Mouse (Mus musculus): Measurements from ENCODE around the gene Oosp2.
A peak's percentile ranks its signal among the peaks of the same experiment; 100 is the strongest.

Gene Oosp2

GRCm38 (mm10) chr19:11660459-11660858, at the start of gene Oosp2:
Gene Oosp2, minus strand, starts transcription at chr19:11660559.
- no peak for DNase-seq (ENCODE audit: low spot score)

GRCm38 (mm10) chr19:11698342-11698741, 38.0 kb upstream of the Oosp2 start:
- DNase-seq (ENCODE audit: low spot score), result no peak

DNA sequence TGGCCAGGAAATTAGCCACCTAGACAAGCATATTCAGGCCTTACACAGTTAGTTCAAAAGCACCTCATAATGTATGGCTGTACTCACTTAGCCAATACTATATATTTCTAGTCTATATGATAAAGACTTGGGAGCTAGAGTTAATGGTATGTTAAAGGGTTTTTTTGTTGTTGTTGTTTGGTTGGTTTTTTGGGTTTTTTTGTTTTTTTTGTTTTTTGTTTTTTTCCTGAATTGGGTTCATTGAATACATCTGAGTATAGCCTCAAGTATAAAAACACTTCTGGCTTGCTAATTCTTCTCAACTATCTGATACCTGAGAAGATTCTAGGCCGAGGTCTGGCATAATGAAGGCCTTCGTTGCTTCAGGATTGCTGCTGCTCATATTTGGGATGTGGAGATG, 36.4 kb upstream of the Oosp2 start, which contains the start of gene Oosp3:
Oosp3 (plus strand) TSS at position 301 of the 400 bp plus-strand sequence.
- no peak for DNase-seq (ENCODE audit: low spot score)

DNA sequence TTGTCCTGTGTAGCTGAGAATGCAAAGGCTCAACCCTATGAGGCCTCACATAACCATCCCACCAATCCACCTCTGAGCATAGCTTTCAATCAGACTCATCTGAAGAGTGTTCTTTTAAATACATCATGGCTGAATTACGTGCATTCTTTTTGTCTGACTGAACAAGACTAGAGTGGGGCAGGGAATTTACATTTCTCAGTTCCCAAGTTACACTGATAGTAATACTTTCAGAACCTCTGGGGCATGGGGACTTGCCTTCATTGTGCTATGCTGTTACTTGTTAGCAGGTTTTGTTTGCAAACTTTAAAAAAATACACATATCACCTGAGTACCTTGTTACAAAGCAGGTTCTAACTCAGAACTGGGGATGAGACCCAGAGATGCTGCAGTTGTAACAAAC, 31.1 kb upstream of the Oosp2 start:
- DNase-seq (ENCODE audit: low spot score), result no peak

DNA sequence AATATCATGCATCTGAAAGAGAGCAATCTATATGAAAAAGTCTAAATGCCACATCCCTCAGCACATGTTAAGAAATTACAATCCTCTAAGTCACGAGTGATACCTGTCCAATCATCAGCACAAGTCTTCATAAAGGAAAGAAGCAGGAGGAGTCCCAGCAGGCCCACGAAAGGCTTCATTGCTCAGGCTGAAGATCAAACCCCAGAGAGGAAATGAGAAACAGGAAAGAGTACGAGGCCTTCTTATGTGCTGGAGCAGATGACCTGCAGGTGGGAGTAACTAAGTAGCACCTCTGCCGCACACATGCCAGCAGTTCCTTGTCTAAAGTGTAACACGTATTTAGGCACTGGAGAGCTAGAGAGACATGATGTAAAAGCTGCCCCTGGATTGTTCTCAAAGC, 30.5 kb upstream of the Oosp2 start, which contains the start of gene Oosp1:
Oosp1 (minus strand) TSS at position 312 of the 400 bp plus-strand sequence.
- no peak for DNase-seq (ENCODE audit: low spot score)

GRCm38 (mm10) chr19:11661562-11661961, 1.2 kb upstream of the Oosp2 start:
- DNase-seq (ENCODE audit: low spot score), result no peak

DNA sequence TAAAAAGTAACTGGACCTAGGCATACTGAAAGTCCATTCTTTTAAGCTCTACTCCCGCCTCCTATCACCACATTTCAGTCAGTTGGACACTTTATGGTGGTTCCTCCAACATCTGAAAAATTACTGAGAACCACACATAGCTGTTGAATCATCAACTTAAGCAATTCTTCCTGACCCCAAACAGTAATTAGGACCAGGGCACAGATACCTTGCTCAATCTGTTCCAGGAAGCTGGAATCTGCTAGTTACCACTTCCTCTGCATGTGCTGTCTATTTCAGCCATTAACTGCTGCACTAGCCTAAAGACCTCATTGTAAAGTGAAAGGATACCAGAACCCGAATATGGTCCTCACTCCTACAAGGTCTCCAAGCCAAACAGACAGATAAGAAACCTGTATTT, 1.2 kb downstream of the Oosp2 start:
- no peak for DNase-seq (ENCODE audit: low spot score)

DNA sequence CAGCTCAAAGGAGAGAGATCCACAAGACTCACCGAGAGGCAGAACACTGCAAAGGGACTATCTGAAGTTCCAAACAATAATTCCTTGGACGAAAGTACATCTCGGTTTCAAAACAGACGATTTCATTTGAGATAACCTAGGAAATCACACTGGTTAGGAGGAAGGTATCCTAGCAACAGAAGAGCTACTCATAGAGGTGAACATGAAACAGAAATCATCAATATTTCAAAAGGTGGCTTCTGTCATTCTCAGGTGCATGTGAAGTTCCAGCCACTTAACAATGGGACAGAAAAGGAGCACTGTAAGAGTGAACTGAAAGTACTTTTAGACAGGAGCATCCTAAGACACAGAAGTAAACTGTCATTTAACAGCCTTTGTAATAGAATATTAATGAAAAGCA, 10.8 kb downstream of the Oosp2 start:
- no peak for DNase-seq (ENCODE audit: low spot score)

DNA sequence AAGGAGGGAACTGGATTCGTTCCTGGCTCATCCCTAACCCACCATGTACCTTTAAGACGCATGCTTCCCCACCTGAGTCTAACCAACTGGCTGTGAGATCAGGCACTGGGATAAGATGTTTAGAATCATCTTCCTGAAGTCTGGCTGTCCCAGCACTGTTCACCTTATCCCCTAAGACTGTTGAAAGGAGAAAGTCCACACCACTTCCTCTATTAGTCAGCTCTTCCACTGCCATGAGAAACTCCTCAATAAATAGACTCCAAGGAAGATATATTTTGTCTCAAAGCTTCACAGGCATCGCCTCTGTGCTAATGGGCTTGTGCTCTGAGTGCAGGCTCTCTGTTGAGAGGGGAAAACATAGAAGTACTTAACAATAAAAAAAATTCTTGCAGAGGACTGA, 14.2 kb downstream of the Oosp2 start:
- no peak for DNase-seq (ENCODE audit: low spot score)

DNA sequence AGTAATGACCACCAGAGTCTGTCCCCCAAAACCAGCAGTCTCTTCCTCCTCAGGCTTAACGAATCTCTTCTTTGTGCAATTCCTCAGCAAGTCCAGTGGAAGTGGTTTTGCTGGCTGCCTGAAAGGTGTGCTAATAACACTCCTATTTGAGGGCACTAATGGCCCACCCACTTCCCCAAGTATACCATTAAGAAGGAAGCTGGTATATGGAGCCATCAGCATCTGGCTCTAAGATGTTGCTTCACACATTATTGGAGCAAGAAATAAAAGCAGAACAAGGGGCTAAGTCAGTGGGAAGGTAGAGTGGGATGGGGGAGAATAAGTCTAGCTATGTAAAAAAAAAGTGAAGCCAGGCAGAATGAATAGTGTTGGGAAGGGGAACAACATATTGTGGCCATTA, 19.6 kb downstream of the Oosp2 start, which contains the start of gene Ms4a3:
Ms4a3 (minus strand) TSS at position 120 of the 400 bp plus-strand sequence.
- no peak for DNase-seq (ENCODE audit: low spot score)

- no peak for DNase-seq (ENCODE audit: low spot score)
These were observed 21.3 kb downstream of the Oosp2 start for GRCm38 (mm10) chr19:11639038-11639437.

DNA sequence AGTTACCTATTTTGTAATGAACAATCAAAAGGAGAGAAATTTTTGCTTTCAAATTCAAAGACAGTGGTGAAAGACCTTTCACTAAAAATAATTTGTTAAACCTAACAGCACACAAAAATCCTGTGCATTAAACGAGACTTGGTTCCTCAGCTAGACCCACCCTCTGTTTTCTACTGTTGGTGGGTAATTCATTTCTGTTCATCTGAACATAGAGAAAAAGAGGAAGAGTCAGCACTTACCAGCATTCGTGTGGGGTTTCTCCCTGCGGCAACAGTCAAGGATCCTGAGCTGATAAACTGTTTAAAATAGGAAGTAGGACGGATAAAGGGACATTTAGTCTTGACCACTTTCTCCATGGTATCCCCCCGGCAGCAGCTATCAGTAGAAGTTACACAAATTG, 24.8 kb downstream of the Oosp2 start:
- no peak for DNase-seq (ENCODE audit: low spot score)

DNA sequence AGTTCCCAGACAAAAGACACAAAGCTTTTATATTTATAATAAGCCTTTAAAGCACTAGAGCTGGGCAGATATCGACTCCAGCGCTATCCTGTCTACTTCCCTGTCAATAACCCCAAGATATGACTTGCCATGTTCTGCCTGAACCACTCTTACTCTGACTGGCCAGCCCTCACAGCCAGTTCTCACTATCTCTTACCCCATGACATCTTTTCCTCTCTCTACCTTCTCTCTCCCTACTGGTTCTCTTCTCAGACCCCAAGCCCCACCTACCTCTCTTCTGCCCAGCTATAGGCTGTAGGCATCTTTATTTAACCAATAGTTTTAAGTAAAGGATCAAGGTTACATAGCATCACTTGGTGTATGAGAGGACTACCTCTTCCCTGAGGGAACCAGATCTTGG, 26.0 kb downstream of the Oosp2 start:
- DNase-seq (ENCODE audit: low spot score), result no peak

DNA sequence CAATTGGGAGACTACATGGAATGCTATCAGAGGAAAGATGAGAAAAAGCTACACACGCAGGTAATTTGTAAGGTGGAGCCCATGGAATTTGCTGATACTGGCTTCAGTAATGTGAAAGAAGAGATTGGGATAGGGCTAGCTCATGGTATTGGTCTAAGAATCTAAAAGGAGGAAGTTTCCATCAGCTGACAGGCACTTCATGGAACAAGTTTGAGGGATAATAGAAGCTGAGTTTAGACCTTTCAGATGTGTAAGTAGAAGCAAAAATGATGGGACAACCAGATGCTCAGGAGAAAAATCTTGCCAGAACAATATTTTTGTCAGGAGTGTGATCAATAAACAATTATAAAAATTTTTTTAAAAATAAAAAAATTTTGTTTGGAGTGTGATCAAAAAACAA, 26.6 kb downstream of the Oosp2 start:
- DNase-seq (ENCODE audit: low spot score), result no peak

DNA sequence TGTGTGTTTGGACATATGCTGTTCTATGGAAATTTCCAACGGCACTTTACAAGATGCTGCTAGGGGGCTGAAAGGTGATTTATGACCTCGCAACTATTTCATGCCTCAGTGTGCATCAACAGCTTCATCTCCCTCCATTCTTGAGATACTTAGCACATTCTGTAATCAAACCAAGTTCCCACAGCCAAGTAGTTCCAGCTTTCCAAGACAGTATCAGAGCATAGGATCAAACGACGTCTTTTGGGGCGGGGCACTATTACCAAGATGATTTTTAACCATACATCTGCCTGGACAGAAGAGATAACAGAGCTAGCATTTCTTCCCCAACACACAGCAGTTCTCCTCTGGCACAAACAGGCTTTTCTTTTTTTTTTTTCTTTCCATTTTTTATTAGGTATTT, 35.1 kb downstream of the Oosp2 start:
- DNase-seq (ENCODE audit: low spot score), result no peak

DNA sequence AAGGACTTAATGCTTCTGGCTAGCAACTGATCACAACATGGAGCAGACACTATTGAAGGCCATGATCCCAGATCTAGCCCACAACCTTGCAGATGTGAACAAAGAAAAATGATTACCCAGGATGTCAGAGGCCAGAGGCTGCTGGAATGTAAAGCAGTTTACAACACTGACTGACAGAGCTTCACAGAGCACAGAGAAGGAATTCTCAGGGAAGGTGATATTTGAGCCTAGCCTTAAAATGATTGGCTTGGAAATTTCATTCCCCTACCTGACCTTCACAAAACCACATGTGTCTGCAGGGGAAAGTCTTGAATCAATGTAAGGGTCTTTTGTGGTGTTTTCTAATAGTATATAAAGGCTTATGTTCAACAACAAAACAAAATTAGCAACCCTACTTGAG, 35.6 kb downstream of the Oosp2 start:
- DNase-seq (ENCODE audit: low spot score), result no peak

GRCm38 (mm10) chr19:11623551-11623950, 36.8 kb downstream of the Oosp2 start, which contains the start of gene Ms4a2:
Gene Ms4a2, minus strand, starts transcription at chr19:11623719.
- no peak for DNase-seq (ENCODE audit: low spot score)

DNA sequence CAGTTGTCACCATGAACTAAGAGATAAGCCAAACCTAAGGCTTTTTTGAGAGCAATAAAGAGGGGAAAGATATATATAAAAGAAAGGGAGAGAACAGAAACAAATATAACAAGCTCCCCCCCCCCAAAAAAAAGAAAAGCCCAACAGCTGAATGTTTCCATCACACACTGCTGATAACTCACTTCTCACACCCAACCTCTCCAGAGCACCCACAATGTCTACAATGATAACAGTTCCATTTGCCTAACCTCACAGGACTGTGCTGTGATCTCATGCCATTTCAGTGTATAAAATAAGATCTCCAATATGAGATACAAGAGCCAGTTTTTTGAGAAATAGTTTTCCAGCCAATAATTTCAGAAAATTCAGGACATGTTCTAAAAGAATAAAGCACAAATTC, 42.4 kb downstream of the Oosp2 start:
- DNase-seq (ENCODE audit: low spot score), result no peak

- DNase-seq (ENCODE audit: low spot score), result no peak
These were observed 45.6 kb downstream of the Oosp2 start for GRCm38 (mm10) chr19:11614805-11615204.

DNA sequence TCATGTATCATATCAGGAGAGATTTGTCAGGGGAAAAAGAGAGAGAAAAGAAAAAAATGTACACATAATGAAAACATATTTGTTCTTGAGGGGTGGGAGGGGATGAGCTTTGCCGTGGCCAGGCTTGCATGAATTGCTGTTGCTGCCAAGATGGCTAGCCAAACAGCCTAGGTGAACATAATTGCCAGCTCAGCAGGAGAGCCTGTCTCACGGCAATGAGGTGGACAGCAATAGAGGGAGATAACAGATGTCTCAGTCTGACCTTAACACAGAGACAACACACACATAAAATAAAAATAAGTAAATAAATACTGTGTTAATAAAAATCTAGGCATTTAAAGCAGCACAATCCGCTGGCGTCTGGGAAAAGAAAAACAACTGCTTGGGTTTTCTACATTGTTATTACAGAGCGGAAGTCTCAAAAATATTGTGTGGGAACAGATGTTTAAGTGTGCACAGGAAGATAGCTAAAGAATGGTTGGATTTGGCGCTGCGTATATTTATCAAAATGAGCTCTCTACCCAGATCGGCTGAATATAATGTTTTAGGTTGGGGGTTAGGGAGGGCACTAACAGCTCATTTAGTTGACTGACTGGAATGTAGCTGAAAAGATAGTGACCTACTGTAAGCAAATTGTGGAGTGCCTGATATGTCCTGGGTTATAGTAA, 46.4 kb downstream of the Oosp2 start:
- DNase-seq (ENCODE audit: low spot score), result no peak

DNA sequence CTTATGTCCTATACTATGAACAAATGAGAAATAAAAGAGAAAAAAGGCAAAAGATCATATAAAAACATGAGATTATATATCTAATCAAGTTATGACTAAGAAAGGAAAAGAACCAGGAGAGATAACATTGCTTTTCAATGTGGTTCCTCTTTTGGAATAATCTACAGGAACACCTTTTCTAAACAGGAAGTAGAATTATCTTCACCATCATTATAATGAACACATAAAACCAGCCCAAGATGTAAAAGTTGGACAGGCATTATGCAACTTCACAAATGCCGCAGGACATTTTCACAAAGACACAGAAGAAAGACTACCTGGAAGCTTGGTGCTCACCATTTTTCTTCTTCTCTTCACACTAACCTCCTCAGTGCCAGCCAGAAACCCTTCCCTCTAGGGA, 47.3 kb downstream of the Oosp2 start:
- no peak for DNase-seq (ENCODE audit: low spot score)

- DNase-seq (ENCODE audit: low spot score), result no peak
These were observed 48.1 kb downstream of the Oosp2 start for GRCm38 (mm10) chr19:11612293-11612692.

DNA sequence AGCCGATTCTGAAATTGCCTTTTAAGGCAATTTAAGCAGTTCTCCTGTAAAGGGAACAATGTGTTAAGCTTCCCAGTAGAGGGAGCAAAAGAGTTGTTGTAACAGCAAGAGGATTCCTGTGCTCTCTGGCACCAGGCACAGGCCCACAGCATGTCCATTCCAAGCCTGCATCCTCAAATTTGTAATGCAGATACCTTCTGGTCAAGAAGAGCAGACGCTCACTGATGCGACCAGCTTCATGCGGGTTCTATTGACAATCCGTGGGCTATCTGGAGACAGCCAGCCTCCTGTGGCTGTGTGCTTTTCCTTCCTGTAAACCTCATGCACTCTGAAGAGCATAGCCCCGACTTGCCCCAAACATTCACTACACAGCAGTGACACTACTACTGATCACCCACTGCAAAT, 48.8 kb downstream of the Oosp2 start:
- peak; percentile 11 for DNase-seq (ENCODE audit: low spot score)

DNA sequence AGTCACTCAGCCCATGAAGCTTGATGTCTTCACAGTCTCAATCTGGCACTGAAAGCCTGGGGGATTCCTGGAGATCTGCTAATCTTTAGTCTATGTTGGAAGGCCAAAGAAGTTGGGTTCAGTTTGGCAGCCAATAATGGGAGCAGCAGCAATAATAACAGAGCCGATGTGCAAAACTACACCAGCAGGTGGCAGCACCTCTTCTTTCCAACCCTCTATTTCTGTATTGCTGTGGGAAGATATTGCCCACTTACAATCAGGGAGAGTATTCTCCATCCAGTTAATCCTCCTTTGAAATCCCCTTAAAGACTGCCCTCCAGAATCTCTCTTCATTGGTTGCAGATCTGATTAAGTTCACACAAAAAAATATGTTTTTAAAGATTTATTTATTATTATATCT, 52.2 kb downstream of the Oosp2 start:
- peak; percentile 41 for DNase-seq (ENCODE audit: low spot score)

Measured in urinary bladder, postnatal 14 days (tissue).